Mouse (Mus musculus) thymus, postnatal 14 days (tissue): ENCODE results near the gene Hcfc1r1.

Source experiments
- DNase-seq: peaks from one replicate; pipeline ENCODE4 v3.0.0; 2021

Gene Hcfc1r1

DNA sequence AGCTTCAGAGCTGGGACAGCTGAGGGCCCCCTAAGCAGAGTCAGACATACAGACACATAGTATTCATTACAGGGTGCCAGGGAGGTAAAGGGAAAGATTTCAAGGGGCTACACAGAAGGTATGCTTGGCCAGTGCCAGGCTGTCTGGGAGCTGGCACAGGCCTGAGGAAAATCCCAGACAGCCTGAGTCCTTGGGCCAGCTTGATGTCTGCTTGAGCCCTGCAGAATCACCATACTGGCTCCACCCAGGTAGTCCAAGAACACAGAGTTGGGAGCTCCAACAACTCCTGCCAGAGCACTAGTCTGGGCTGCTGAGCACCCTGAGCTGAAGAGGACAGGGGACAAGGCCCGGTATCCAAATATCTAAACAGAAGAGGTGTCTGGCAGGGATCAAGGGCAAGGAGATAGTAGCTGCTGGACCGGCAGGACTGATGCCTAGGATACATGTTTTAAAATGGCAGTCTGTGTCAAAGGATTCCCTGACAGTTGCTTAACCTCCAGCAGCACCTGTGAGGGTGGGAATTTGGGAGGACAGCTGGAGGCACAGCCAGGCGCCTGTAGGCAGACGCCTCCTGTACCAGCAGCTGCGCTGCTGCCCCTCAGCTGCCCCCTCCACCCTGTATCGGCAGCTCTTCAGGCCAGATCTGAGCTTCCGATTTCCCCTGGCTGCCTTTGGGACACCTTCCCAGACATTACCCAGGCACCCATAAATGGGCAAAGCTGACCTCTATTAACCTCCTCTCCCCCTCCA is 49.2 kb downstream of the Hcfc1r1 start, which contains the start of gene 1520401A03Rik:
1520401A03Rik (minus strand) TSS at position 408 of the 750 bp plus-strand sequence.
- no peak for DNase-seq
